Mouse (Mus musculus) brown adipose tissue, adult 24 weeks (tissue): ENCODE data around the gene Stk4. TPM values are rescaled to one million over a fixed set of nuclear protein-coding genes. Genes with fewer than 3 reads are reported as not detected.

ENCODE experiments used
- H3K27ac ChIP-seq: fragments of 200-500 bp; replicated peaks from 2 replicates; pipeline ENCODE4 v1.5.1; 2012; ENCODE audit warnings: low read depth, mild to moderate bottlenecking, low read length
- H3K4me1 ChIP-seq: fragments of 200-500 bp; 2 replicates; pipeline ENCODE4 v1.6.1; 2012; ENCODE audit warnings: low read length, mixed read lengths; ENCODE audit not compliant: control insufficient read depth, insufficient read depth, insufficient read length
- H3K4me3 ChIP-seq: fragments of 200-500 bp; 2 replicates; pipeline ENCODE4 v1.5.1; 2012; ENCODE audit warnings: low read depth, mild to moderate bottlenecking, low read length, moderate library complexity; ENCODE audit not compliant: insufficient read depth
- polyA plus RNA-seq: library from polyadenylated mRNA; stranded (reverse); fragments of >200 nt; gene quantifications from 2 replicates; pipeline ENCODE4 v1.2.4, GENCODE M21; 2012; ENCODE audit not compliant: missing spikeins, insufficient read depth, insufficient read length

Gene Stk4
- polyA plus RNA-seq, 1 experiment = 16.8 TPM

DNA sequence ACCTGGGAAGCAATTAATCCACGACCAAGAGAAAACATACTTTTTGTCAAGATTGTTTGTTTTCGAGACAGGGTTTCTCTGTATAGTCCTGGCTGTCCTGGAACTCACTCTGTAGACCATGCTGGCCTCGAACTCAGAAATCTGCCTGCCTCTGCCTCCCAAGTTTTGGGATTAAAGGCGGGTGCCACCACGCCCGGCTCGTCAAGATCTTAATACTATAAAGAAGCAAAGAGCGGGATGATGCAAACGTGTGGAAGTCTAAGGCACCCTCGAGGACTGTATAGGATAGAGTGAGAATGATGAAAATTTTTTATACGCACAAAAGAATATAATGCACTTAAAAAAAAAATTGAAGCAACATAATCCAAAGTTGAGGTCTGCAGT, 1.3 kb downstream of the Stk4 start:
- peak overlapping the region; percentile 37; the same call in 1 of the 2 replicates for H3K27ac ChIP-seq
- 0 out of 2 replicates have a peak overlapping the region, but pooled peaks have one; percentile 17 for H3K4me3 ChIP-seq

DNA sequence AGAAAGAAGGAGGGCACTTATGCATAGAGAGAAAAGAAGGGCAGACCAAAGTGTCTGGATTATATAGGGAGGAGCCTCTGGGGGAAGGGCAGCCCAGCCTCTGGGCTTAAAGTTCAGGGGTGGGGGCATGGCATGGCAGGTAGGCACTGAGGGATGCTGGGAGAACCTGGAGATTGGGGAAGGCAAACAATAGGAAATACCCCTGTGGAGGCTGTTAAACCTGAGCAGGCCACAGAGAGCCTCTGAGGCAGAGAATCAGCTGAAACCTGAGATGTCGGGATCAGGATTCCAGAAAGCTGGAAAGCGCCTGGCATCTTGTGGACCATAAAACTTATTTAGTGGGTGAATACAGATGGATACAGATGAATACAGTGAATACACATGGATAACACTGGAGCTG, 2.0 kb downstream of the Stk4 start:
- Histone ChIP-seq H3K4me1 (peaks cover 14% of the 10 kb centered on the region), H3K4me3 (no peak overlapping the region), H3K27ac (no peak overlapping the region)

More for the DNA sequence above, 1.3 kb downstream of the Stk4 start:
- H3K4me1 ChIP-seq = peaks cover 14% of the 10 kb centered on the region

GRCm38 (mm10) chr2:164073120-164073519, 3.0 kb downstream of the Stk4 start:
- Histone ChIP-seq H3K4me1 (peaks cover 14% of the 10 kb centered on the region), H3K27ac (no peak overlapping the region)

GRCm38 (mm10) chr2:164073918-164074578, 3.9 kb downstream of the Stk4 start:
- Histone ChIP-seq H3K4me1 (peaks cover 14% of the 10 kb centered on the region), H3K27ac (peak overlapping the region; percentile 54; the same call in 1 of the 2 replicates), H3K4me3 (peak overlapping the region; percentile 98)

More at GRCm38 (mm10) chr2:164073120-164073519, 3.0 kb downstream of the Stk4 start:
- no peak overlapping the region for H3K4me3 ChIP-seq

GRCm38 (mm10) chr2:164075088-164075487, 5.0 kb downstream of the Stk4 start:
- Histone ChIP-seq H3K4me3 (peak overlapping the region; percentile 98), H3K4me1 (peaks cover 11% of the 10 kb centered on the region; the same call in 1 of the 2 replicates), H3K27ac (peak overlapping the region; percentile 34)

- H3K4me1 ChIP-seq = peaks cover 11% of the 10 kb centered on the region; the same call in 1 of the 2 replicates
- no peak overlapping the region for H3K4me3 ChIP-seq
- no peak overlapping the region for H3K27ac ChIP-seq
These were observed 6.8 kb downstream of the Stk4 start for GRCm38 (mm10) chr2:164076874-164077425.

DNA sequence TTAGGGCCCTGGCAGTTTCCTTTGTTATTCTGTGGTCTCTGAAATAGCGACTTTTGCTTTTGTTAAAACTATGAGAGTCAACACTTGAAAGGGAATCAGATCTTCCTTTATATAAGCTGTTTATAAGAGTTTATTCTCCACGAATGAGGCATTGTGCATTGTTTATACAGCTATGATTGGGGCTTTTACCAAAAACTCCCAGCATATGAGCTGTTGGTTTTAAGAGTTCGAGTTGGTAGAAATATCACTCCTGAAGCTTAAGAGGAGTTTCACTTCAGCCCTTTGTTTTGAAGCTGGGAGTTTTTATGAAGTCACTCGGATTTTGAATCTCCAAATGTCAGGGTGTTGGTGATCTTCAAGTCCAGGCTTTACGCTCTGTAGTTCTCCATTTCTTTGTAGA, 7.8 kb downstream of the Stk4 start:
- Histone ChIP-seq H3K4me1 (peaks cover 11% of the 10 kb centered on the region; the same call in 1 of the 2 replicates), H3K4me3 (no peak overlapping the region), H3K27ac (no peak overlapping the region)

- Histone ChIP-seq H3K4me3 (no peak overlapping the region), H3K4me1 (peaks cover 11% of the 10 kb centered on the region; the same call in 1 of the 2 replicates), H3K27ac (no peak overlapping the region)
These were observed 9.4 kb downstream of the Stk4 start for GRCm38 (mm10) chr2:164079488-164079887.

- H3K4me1 ChIP-seq = no peaks in the 10 kb centered on the region
- no peak overlapping the region for H3K4me3 ChIP-seq
- H3K27ac ChIP-seq = no peak overlapping the region
These were observed 11.5 kb downstream of the Stk4 start for GRCm38 (mm10) chr2:164081577-164081976.

- Histone ChIP-seq H3K4me3 (no peak overlapping the region), H3K4me1 (no peaks in the 10 kb centered on the region), H3K27ac (no peak overlapping the region)
These were observed 12.1 kb downstream of the Stk4 start for GRCm38 (mm10) chr2:164082175-164082574.

DNA sequence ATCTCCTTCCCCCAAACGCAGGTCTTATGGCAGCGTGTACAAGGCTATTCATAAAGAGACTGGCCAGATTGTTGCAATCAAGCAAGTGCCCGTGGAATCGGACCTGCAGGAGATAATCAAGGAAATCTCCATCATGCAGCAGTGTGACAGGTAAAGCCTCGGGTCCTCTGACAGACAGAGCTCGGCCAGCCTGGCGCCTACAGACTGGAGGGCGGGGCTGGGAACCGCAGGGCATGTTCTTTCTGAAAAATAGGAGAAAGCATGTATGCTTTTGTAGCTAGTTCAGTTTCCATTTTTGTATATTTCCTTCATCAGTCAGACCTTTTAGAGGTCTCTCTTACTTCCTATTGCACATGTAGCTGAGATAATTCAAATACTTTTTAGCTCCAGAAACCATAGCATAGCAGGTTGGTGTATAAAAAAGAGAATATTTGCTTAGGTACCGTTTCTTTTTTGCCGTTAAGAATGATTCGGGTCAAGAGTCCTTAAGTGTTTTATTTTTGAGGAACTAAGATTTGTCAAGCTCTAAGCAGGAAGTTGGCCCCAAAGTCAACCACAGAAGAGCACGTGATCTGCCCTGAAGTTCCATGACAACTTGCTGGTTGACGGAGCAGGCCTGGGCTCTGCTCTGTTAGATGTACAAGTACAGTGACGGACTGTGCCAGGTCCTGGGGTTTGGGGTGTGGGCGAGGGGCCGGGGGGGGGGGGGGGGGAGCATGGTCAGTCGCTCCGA, 13.7 kb downstream of the Stk4 start:
- H3K4me1 ChIP-seq = no peaks in the 10 kb centered on the region
- H3K4me3 ChIP-seq = no peak overlapping the region
- no peak overlapping the region; the same call in none of the 2 replicates for H3K27ac ChIP-seq

- Histone ChIP-seq H3K4me3 (no peak overlapping the region), H3K4me1 (no peaks in the 10 kb centered on the region), H3K27ac (peak overlapping the region; percentile 56)
These were observed 14.2 kb downstream of the Stk4 start for GRCm38 (mm10) chr2:164084342-164084700.

DNA sequence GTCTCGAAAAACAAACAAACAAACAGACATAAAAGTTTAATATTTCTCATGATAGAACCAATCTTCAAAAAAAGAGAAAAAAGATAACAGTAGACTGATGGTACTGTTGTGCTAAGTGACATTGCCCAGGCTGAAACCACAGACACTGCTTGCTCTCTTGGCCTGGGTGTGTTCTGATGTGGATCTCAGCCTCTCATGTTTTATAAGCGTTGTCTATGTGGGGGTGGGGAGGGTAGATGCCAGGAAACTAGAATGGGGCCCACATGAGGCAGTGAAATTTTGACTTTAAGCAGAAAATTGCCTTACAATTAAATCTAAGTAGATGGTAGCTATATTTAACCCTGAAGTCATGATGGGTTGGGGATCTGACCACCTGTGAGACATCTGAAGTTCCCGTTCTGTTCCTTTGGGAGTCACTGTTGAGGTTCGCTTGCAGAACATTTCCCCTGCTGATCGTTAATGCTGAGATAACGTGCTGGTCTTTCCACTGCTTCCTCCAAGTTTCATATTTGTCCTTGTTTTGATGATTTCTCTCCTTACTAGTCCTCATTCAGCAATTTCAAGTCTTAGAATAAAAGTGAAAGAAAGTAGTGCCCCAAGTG, 17.4 kb downstream of the Stk4 start:
- no peak overlapping the region for H3K27ac ChIP-seq
- H3K4me1 ChIP-seq = no peaks in the 10 kb centered on the region
- H3K4me3 ChIP-seq = no peak overlapping the region

- Histone ChIP-seq H3K4me3 (no peak overlapping the region), H3K4me1 (no peaks in the 10 kb centered on the region), H3K27ac (no peak overlapping the region)
These were observed 19.4 kb downstream of the Stk4 start for GRCm38 (mm10) chr2:164089508-164089907.

DNA sequence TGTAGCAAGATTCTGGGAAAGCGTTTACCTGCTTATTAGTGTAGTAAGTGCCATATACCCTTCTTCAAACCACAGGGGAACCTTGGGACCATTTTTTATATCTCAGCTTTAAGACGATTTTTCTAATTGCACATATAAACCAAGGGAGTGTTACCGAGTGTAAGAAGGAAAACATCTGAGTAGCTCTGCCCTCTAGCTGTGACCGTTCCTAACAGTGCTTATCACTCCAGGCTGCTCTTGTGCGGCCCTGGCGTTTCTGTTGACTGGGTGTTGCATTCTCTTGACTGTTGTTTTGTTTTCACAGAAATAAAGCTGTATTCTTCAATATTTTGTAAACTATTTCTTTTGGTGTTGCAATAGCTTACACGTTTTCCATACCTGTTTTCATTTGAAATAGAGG, 24.0 kb downstream of the Stk4 start:
- H3K4me3 ChIP-seq = no peak overlapping the region
- no peaks in the 10 kb centered on the region for H3K4me1 ChIP-seq
- H3K27ac ChIP-seq = no peak overlapping the region
